Mouse (Mus musculus) lung, embryonic 15.5 days (tissue): ENCODE results near the gene Car10. TPM values are rescaled to one million over a fixed set of nuclear protein-coding genes. Genes with fewer than 3 reads are reported as not detected.

ENCODE experiments used
- ATAC-seq: fragments of 200-750 bp; cut with Nextera tagmentation; 2 replicates; pipeline ENCODE4 v1.8.0; 2017; ENCODE audit warnings: moderate number of reproducible peaks, borderline replicate concordance; ENCODE audit not compliant: low FRiP score, low TSS enrichment; ENCODE audit errors: extremely low read depth
- H3K27ac ChIP-seq: fragments of 300-500 bp; sonication (generic); 2 replicates; pipeline ENCODE4 v1.5.1; 2015; ENCODE audit warnings: moderate library complexity, mild to moderate bottlenecking, inconsistent platforms
- H3K27me3 ChIP-seq: fragments of 300-500 bp; sonication (generic); 2 replicates; pipeline ENCODE4 v1.6.1; 2015; ENCODE audit warnings: inconsistent platforms
- H3K36me3 ChIP-seq: fragments of 300-500 bp; sonication (generic); 2 replicates; pipeline ENCODE4 v1.6.1; 2015; ENCODE audit warnings: inconsistent platforms
- H3K4me1 ChIP-seq: fragments of 300-500 bp; sonication (generic); 2 replicates; pipeline ENCODE4 v1.6.1; 2015; ENCODE audit warnings: inconsistent platforms
- H3K4me2 ChIP-seq: fragments of 300-500 bp; sonication (generic); 2 replicates; pipeline ENCODE4 v1.6.1; 2015; ENCODE audit warnings: inconsistent platforms, mild to moderate bottlenecking, moderate library complexity
- H3K4me3 ChIP-seq: fragments of 300-500 bp; sonication (generic); 2 replicates; pipeline ENCODE4 v1.5.1; 2015; ENCODE audit warnings: mild to moderate bottlenecking, inconsistent platforms
- H3K9ac ChIP-seq: fragments of 300-500 bp; sonication (generic); 2 replicates; pipeline ENCODE4 v1.6.1; 2015; ENCODE audit warnings: inconsistent platforms
- H3K9me3 ChIP-seq: fragments of 300-500 bp; sonication (generic); 2 replicates; pipeline ENCODE4 v1.6.1; 2016; ENCODE audit warnings: inconsistent platforms
- WGBS: fragments of 180-500 bp; shearing (Covaris S2); methylation state at CpG from one replicate; pipeline ENCODE4 v1.1.7; 2015; 5-methylcytosine and 5-hydroxymethylcytosine counted together
- polyA plus RNA-seq: library from polyadenylated mRNA; unstranded; fragments of >200 nt; fragmentation: Nextera tagmentation; extraction: Ambion mirVana; gene quantifications from 2 replicates; pipeline ENCODE4 v1.2.1, GENCODE M21; 2015

Car10 gene
- polyA plus RNA-seq, 1 experiment from 2014 or later, result 0.40 TPM

DNA sequence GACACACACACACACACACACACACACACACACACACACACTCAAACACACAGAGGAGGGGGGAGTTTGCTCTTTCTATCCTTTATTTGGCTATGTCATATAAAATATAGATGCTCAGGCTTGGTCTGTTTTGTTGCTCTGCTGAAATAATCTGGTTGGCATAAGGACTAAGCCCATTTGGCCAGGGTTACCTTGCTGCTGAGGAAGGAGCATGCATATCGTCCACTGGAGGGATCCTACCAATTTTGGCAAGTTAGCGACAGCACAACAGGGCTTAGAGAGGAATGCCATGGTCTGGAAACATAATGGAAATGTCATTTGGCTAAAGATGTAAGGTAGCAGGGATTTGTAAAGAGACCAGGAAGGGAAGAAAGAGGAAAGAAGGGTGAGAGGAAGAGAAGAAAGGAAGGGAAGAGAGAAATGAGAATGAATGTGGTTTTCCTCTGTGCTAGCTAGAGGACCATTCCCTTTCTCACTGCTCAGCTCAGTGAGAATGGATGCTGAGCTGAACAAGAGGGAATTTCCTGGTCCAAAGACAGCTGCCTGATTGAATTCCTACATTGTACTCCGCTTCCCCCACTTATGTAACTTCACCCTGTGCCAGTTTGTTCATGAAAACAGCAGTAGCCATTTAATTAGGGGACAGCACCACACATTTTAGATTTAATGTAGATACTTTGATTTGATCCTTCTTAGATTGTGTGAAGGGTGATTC, 5.4 kb downstream of the Car10 start:
- Histone ChIP-seq H3K4me3 (no peak overlapping the region), H3K27ac (no peak overlapping the region), H3K4me1 (no peaks in the 10 kb centered on the region), H3K36me3 (no peaks in the 10 kb centered on the region), H3K4me2 (no peak overlapping the region), H3K9me3 (no peaks in the 10 kb centered on the region), H3K9ac (no peak overlapping the region), H3K27me3 (peaks cover 45% of the 10 kb centered on the region)
- ATAC-seq, result no peak
- 57% methylated on average over 3 of the region's 3 CpGs for WGBS

DNA sequence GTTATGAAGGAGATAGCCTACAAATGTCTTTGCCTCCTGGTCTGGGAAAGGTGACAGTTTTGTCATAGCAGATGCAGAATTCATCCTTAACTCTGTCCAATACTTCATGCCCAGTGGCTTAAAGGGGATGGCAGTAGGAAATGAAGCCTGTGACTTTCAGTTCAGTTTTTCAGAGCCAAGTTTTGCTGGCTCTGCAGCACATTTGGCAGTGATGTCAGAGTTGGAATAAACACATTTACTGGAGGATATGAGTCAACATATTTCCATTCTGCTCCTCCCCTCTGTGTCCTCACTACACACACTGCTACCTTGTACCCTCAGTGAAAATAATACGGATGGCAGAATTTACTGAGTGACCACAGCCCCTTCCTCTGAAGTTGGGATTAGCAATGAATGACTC, 11.6 kb downstream of the Car10 start:
- Histone ChIP-seq H3K4me1 (no peaks in the 10 kb centered on the region), H3K4me3 (no peak overlapping the region), H3K36me3 (no peaks in the 10 kb centered on the region), H3K4me2 (no peak overlapping the region), H3K9ac (no peak overlapping the region), H3K27ac (no peak overlapping the region), H3K27me3 (no peaks in the 10 kb centered on the region), H3K9me3 (no peaks in the 10 kb centered on the region)
- 69% methylated on average over 1 of the region's 1 CpGs for WGBS
- ATAC-seq, result no peak

DNA sequence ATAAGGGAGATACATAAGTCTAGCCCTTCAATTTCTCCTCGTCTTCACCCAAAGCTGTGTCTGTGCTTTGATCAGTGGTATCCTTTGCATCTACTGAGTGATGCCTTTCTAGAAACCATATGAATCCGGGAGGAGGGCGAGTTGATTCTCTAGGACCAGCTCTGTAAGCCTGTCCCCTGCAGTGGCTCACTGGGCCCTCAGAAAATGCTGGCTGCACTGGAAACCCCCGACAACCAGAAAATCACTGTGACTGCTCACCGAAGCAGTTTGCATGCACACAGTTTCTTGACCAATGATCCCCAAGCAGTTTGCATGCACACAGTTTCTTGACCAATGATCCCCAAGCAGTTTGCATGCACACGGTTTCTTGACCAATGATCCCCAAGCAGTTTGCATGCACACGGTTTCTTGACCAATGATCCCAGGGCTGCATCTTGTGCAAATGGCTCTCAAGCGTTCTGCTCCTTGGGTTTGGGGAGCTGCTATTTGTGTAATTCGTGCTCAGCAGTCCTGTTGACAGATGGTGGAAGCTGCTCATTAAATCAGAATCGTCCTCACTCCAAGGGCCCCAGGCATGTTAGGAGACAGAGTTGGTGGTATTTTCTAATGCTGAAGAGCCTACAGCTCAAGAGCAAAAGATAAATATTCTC, 23.1 kb downstream of the Car10 start:
- 60% methylated on average over 10 of the region's 10 CpGs for WGBS
- H3K9me3 ChIP-seq, result no peaks in the 10 kb centered on the region
- no peak for ATAC-seq

DNA sequence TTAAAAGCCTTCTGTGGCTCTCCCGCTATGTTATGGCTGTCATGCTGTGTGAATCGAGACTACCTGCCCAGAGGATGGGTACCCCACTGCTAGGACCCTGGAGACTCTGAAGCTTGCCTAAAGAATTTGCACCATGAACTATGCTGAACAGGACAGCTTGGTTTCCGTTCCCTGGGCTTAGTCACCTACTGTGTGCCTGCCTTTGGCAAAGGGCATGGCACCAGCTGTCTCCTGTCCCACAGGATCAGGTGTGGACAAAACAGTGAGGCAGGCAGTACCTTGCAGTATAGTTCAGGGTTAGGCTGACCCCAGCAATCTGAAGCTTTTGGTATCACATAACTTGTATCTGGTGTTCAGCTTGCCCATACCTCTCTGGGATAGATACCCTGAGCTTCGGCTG, 25.9 kb downstream of the Car10 start:
- Histone ChIP-seq H3K9me3 (no peaks in the 10 kb centered on the region), H3K4me3 (no peak overlapping the region), H3K27me3 (no peaks in the 10 kb centered on the region), H3K36me3 (no peaks in the 10 kb centered on the region), H3K4me1 (no peaks in the 10 kb centered on the region), H3K27ac (no peak overlapping the region), H3K9ac (no peak overlapping the region), H3K4me2 (no peak overlapping the region)
- WGBS, result 67% methylated on average over 4 of the region's 4 CpGs
- no peak for ATAC-seq

More for the DNA sequence above, 23.1 kb downstream of the Car10 start:
- Histone ChIP-seq H3K4me1 (no peaks in the 10 kb centered on the region), H3K4me3 (no peak overlapping the region), H3K36me3 (no peaks in the 10 kb centered on the region), H3K9ac (no peak overlapping the region), H3K27me3 (no peaks in the 10 kb centered on the region), H3K27ac (no peak overlapping the region), H3K4me2 (no peak overlapping the region)

DNA sequence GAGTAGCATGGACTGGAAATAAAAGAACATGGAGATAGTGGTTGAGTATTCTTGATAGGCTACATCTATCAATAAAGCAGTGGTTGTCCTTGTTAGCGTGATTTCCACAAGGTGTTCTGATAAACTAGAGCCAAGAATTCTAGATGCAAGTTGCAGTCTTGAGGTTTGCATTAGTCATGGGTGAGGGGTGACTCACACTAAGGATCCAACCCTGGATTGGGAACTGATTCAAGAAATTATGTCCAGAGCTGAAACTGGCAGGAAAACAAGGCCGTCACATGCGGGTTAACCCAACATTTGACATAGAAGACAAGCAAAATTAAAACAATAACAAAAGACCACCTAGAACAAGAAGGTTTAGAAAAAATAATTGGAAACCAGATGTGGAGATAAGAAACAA, 28.6 kb downstream of the Car10 start:
- 85% methylated on average over 3 of the region's 3 CpGs for WGBS
- no peak overlapping the region for H3K4me3 ChIP-seq
- no peak overlapping the region for H3K9ac ChIP-seq
- no peak overlapping the region for H3K4me2 ChIP-seq
- no peak for ATAC-seq
- H3K4me1 ChIP-seq, result no peaks in the 10 kb centered on the region
- H3K27ac ChIP-seq, result no peak overlapping the region
- H3K27me3 ChIP-seq, result no peaks in the 10 kb centered on the region
- H3K36me3 ChIP-seq, result no peaks in the 10 kb centered on the region
- no peaks in the 10 kb centered on the region for H3K9me3 ChIP-seq

DNA sequence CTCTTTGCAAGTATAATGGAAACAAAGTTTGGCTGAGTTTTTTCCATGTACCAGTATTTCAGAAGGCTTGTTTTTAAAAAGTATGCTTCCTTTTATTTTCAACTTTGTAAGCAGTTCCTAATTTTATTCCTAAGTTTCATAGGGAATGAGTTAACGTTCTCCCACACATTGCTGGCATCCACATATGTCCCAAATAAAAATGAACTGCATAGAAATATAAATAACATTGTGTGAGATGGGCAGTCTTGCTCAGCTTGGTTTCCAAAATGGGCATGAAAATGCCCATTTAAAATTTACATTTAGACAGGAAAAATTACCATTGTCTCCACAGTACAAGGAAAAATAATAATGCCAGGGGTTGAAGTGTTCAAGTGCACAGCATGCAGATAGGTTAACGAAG, 30.7 kb downstream of the Car10 start:
- no peak for ATAC-seq
- no peaks in the 10 kb centered on the region for H3K4me1 ChIP-seq
- H3K9ac ChIP-seq, result no peak overlapping the region
- H3K4me3 ChIP-seq, result no peak overlapping the region
- 59% methylated on average over 2 of the region's 2 CpGs for whole genome bisulfite sequencing
- H3K36me3 ChIP-seq, result no peaks in the 10 kb centered on the region
- H3K27ac ChIP-seq, result no peak overlapping the region
- no peaks in the 10 kb centered on the region for H3K27me3 ChIP-seq
- no peak overlapping the region for H3K4me2 ChIP-seq
- H3K9me3 ChIP-seq, result no peaks in the 10 kb centered on the region

DNA sequence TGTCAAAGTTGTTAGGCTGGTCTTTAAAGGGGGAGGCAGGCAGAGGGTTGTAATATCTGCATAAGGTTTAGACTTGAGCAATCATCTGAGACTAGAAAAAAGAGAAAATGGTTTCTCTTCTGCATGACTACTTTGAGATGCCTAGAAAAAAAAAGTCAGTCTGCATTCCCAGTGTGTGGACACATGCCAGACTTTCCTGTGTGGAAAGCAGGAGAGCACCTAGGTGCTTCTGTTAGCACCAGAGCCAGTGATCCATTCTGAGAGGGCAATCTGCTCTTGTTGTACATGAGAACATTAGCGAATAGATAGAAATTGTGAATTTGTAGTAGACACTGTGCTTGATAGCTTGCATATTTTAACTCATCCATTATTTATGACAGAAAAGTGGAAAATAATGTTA, 40.0 kb downstream of the Car10 start:
- Histone ChIP-seq H3K27me3 (no peaks in the 10 kb centered on the region), H3K36me3 (no peaks in the 10 kb centered on the region), H3K4me2 (no peak overlapping the region), H3K27ac (no peak overlapping the region), H3K4me3 (no peak overlapping the region), H3K4me1 (no peaks in the 10 kb centered on the region), H3K9ac (no peak overlapping the region), H3K9me3 (no peaks in the 10 kb centered on the region)
- ATAC-seq, result no peak
- 71% methylated on average over 1 of the region's 1 CpGs for WGBS

DNA sequence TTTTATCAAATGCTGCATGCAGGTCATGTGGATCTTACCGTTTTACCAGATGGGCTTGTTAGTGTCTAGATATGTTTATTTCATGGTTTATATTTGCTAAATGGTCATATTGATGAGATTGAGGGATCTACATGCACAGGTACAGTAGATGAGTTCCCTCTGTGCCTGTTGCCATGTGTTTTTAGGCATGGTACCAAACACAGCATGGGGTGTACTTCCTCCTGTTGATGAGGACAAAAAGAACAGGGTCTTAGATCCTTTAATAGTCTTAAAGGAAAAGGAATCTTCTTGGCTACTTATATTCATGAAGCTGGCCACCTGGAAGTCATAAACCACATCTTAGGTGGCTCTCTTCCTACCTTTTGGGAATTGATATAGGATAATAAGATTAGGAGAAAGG, 43.9 kb downstream of the Car10 start:
- H3K9me3 ChIP-seq, result no peaks in the 10 kb centered on the region
- no peak overlapping the region for H3K4me3 ChIP-seq
- no peak overlapping the region for H3K4me2 ChIP-seq
- H3K4me1 ChIP-seq, result no peaks in the 10 kb centered on the region
- H3K27me3 ChIP-seq, result no peaks in the 10 kb centered on the region
- WGBS, result 63% methylated on average over 1 of the region's 1 CpGs
- no peak overlapping the region for H3K9ac ChIP-seq
- H3K27ac ChIP-seq, result no peak overlapping the region
- ATAC-seq, result no peak
- H3K36me3 ChIP-seq, result no peaks in the 10 kb centered on the region

DNA sequence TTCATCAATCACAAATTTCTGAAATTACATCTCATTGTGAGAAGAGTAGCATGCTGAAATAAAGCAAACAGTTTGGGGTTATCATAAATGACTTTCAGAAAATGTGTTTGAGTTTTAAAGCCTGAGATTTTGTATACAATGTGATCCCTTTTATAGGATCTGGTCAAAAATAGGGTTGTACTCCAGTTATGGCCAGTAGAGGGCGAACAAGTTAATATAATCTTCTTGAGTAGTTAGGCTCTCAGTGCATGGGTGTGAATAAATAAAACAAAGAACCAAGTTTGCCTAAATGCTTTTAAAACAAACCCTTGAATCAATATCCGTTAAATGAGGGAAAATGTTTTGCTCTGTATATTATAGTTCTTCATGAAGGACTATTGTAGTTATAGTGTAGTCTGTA, 46.7 kb downstream of the Car10 start:
- no peak overlapping the region for H3K9ac ChIP-seq
- no peak overlapping the region for H3K27ac ChIP-seq
- H3K4me2 ChIP-seq, result no peak overlapping the region
- no peak for ATAC-seq
- no peaks in the 10 kb centered on the region for H3K9me3 ChIP-seq
- H3K4me3 ChIP-seq, result no peak overlapping the region
- 14% methylated on average over 2 of the region's 2 CpGs for WGBS
- no peaks in the 10 kb centered on the region for H3K4me1 ChIP-seq
- no peaks in the 10 kb centered on the region for H3K27me3 ChIP-seq
- H3K36me3 ChIP-seq, result no peaks in the 10 kb centered on the region

DNA sequence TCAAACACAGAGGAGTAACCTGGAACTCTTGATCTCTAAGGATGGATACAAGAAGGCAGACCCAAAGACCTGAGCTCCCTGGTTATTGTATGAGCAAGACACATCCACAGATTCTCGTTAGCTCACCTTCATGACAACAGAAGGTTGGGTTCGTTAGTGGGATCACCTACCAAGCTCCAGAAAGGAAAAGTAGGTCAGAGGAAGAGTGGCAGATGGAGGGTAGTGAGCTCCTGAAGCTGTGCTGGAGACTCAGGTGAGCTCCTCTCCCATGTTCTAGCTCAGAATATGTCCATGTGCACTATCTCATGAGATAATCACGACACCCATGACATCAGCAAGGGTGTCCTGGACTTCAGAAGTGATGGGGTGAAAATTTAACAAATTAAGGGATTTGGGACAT, 57.1 kb downstream of the Car10 start:
- Histone ChIP-seq H3K4me2 (no peak overlapping the region), H3K9me3 (no peaks in the 10 kb centered on the region), H3K4me1 (no peaks in the 10 kb centered on the region), H3K9ac (no peak overlapping the region), H3K36me3 (no peaks in the 10 kb centered on the region), H3K4me3 (no peak overlapping the region), H3K27ac (no peak overlapping the region), H3K27me3 (no peaks in the 10 kb centered on the region)
- 30% methylated on average over 3 of the region's 3 CpGs for whole genome bisulfite sequencing
- no peak for ATAC-seq

DNA sequence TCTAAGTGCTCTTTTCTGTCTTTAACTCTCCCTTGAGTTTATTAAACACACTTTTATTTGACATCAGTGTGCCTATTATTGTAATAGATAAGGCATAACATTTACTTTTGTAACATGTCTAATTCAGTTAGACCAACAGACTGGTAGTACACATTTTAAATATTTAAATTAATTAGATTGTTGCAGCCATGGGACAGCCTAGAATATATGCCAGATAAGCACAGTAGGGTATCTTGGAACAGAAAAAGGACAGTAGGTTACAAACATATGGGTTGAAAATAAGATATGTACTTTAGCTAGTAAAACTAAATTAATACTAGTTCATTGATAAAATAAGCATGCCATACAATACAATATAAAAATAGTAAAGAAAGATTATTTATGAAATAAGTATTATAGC, 74.6 kb downstream of the Car10 start:
- H3K4me3 ChIP-seq, result no peak overlapping the region
- ATAC-seq, result no peak
- H3K27ac ChIP-seq, result no peak overlapping the region
- H3K27me3 ChIP-seq, result no peaks in the 10 kb centered on the region
- H3K9ac ChIP-seq, result no peak overlapping the region
- H3K4me2 ChIP-seq, result no peak overlapping the region
- H3K9me3 ChIP-seq, result no peaks in the 10 kb centered on the region
- no peaks in the 10 kb centered on the region for H3K4me1 ChIP-seq
- no peaks in the 10 kb centered on the region for H3K36me3 ChIP-seq

DNA sequence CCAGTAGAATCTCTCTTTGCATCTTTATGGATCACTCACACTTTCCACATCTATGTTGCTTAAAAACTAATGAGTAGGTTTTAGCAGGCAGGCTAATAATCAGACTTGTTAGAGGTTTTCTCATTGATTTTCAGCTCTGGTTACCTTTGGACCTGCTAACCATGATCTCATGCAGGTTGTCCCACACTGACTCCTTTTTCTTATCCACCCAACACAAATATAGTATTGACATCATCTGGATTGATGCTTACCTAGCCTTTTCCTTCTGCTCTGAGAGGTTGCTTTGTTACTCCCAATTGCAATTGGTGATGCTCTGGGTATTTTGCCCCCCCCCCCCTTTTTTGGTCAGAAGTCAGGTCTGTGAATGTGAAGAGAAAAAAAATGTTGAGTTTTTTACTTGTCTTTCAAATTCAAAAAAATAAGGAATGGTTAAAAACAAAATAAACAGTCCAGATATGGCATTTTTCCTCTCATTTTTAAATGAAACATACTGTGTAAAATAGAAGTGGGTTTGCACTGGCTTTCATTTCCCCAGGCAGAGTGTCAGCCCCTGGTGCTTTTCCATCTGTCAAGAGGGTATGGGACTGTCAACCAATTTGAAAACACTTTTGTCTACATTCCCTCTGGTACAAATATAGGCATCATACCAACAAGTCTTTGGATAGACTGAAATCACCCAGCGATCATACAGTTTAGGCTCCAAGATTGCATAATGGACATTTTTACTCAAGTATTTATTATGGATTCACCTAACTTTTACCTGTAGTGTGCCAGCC, 75.9 kb downstream of the Car10 start:
- Histone ChIP-seq H3K4me1 (no peaks in the 10 kb centered on the region), H3K9me3 (no peaks in the 10 kb centered on the region), H3K36me3 (no peaks in the 10 kb centered on the region), H3K4me3 (no peak overlapping the region), H3K9ac (no peak overlapping the region), H3K27me3 (no peaks in the 10 kb centered on the region), H3K27ac (no peak overlapping the region), H3K4me2 (no peak overlapping the region)
- WGBS, result 85% methylated on average over 1 of the region's 1 CpGs
- no peak for ATAC-seq
